Mouse (Mus musculus): ENCODE measurements around the gene Ddx23.

- TF ChIP-seq CTCF (IDR thresholded peaks at IDR 0.05; ENCODE audit: control insufficient read depth, insufficient read depth, low read length) (no peak), POLR2A (IDR thresholded peaks at IDR 0.05; ENCODE audit: borderline replicate concordance, control insufficient read depth, low read depth, low read length) (no peak)
These were observed 60.4 kb downstream of the Ddx23 start for GRCm38 (mm10) chr15:98602191-98602881.

Data from bone marrow, adult 2 months (tissue).